Comparison of ENCODE assay signal across 8 mouse cellular contexts in the genomic region with DNA sequence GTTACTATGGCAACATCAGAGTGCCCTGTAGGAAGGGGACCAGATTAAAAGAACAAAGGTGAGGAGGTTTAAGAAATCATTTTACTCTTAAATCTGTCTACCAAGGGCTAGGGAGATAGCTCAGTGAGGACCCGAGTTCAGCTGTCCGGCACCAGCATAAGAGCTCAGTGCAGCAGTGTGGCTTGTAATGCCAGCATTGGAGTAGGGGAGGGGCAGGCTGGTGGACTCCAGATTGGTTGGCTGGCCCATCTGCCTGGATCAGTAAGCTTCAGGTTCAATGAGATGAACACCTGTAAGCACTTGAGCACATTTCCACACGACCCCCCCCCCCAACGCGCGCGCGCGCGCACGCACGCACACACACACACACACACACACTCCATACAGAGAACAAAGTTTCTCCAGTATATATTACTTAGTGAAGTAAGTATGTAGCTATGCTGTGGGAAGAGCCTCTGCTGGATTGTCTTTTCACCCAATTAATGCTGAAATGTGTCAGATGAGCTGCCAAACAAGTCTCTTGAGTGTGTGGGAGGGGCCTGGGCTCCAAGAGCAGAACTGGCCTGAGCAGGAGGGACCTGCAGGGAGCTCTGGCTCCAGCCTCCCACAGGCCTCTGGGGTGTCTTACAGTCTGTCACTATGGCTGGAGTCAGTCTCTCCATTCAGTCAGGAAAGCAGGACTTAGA.
DNase-seq lines count a peak whose midpoint lies in the region; ATAC-seq and TF ChIP-seq lines count a peak whose summit lies in the region.

No protein-coding gene starts in this region.

- H3K4me1 ChIP-seq in G1E (ENCODE audit: insufficient read depth, low read depth, low read length), result peaks cover 73% of the 10 kb centered on the region
- H3K4me1 ChIP-seq in forebrain, embryonic 12.5 days, result peaks cover 17% of the 10 kb centered on the region
- H3K4me1 ChIP-seq in lung, embryonic 15.5 days, result peaks cover 33% of the 10 kb centered on the region

- H3K27ac ChIP-seq in forebrain, embryonic 12.5 days, result peak overlapping the region; percentile 32; the same call in 1 of the 2 replicates
- H3K27ac ChIP-seq in lung, embryonic 15.5 days, result peak overlapping the region; percentile 80

- H3K4me3 ChIP-seq in G1E (ENCODE audit: low read depth, low read length), result no peak overlapping the region
- H3K4me3 ChIP-seq in forebrain, embryonic 12.5 days (replicated peaks), result no peak overlapping the region
- H3K4me3 ChIP-seq in lung, embryonic 15.5 days, result no peak overlapping the region

- H3K36me3 ChIP-seq in G1E (replicated peaks), result peaks cover 48% of the 10 kb centered on the region
- peaks cover 11% of the 10 kb centered on the region for H3K36me3 ChIP-seq in forebrain, embryonic 12.5 days (replicated peaks)
- H3K36me3 ChIP-seq in lung, embryonic 15.5 days, result peaks cover 12% of the 10 kb centered on the region; the same call in 1 of the 2 replicates

- 80% methylated on average over 12 of the region's 12 CpGs for WGBS in forebrain, embryonic 12.5 days
- 63% methylated on average over 12 of the region's 12 CpGs for WGBS in lung, embryonic 15.5 days

- no peak overlapping the region for H3K9ac ChIP-seq in forebrain, embryonic 12.5 days
- H3K9ac ChIP-seq in lung, embryonic 15.5 days, result no peak overlapping the region

- H3K9me3 ChIP-seq in G1E (replicated peaks), result peaks cover 8% of the 10 kb centered on the region
- H3K9me3 ChIP-seq in forebrain, embryonic 12.5 days, result 0 out of 2 replicates have a peak, but pooled peaks cover 3% of the 10 kb centered on the region
- no peaks in the 10 kb centered on the region for H3K9me3 ChIP-seq in lung, embryonic 15.5 days

- no peak for ATAC-seq in G1E (ENCODE audit: extremely low read depth, insufficient number of reproducible peaks, low FRiP score, poor library complexity, severe bottlenecking)
- peak; percentile 77 for ATAC-seq in forebrain, embryonic 12.5 days (ENCODE audit: low FRiP score)
- peak; percentile 74; the same call in 1 of the 2 replicates for ATAC-seq in lung, embryonic 15.5 days (ENCODE audit: borderline replicate concordance, extremely low read depth, low FRiP score, low TSS enrichment)

- DNase-seq in gastrocnemius, adult 18-20 months (ENCODE audit: low spot score), result peak; percentile 34
- DNase-seq in gastrocnemius, postnatal 36 days, result no peak
- peak; percentile 25 for DNase-seq in G1E (ENCODE audit: low spot score)
- no peak for DNase-seq in thymus, postnatal 0 days (ENCODE audit: low spot score)
- no peak for DNase-seq in layer of hippocampus, postnatal 36 days
- no peak for DNase-seq in layer of hippocampus, adult 18-20 months (ENCODE audit: low spot score in 2 of 2)

- intact Hi-C loops in gastrocnemius, postnatal 36 days (cut with DNase I), result loop anchor here (5.0 kb wide), 1 partner anchor 74 kb away; a partner anchor contains a TSS

- H3K4me2 ChIP-seq in forebrain, embryonic 12.5 days, result no peak overlapping the region
- no peak overlapping the region for H3K4me2 ChIP-seq in lung, embryonic 15.5 days

- H3K27me3 ChIP-seq in G1E (ENCODE audit: insufficient read depth, low read length), result no peaks in the 10 kb centered on the region
- no peaks in the 10 kb centered on the region for H3K27me3 ChIP-seq in forebrain, embryonic 12.5 days
- H3K27me3 ChIP-seq in lung, embryonic 15.5 days, result no peaks in the 10 kb centered on the region

- no peak for TF ChIP-seq CTCF in G1E (IDR thresholded peaks at IDR 0.05; ENCODE audit: low read depth, low read length)

Comparison
In these comparisons a context has a peak if more than half of its experiments do, and no peak if none do; other contexts are left out.
1. DNase-seq: peak in gastrocnemius, adult 18-20 months (single experiment) and G1E (single experiment); none in gastrocnemius, postnatal 36 days (0 of 2), thymus, postnatal 0 days (single experiment), layer of hippocampus, postnatal 36 days (0 of 2) and layer of hippocampus, adult 18-20 months (0 of 2).